Mouse (Mus musculus): ENCODE results near the gene Rwdd3. TPM values are rescaled to one million over a fixed set of nuclear protein-coding genes. Genes with fewer than 3 reads are reported as not detected.

Gene Rwdd3
- total RNA-seq, 2 experiments from 2014 or later, result 25.7 to 29.4 TPM

GRCm38 (mm10) chr3:121161661-121162060 is 9.8 kb downstream of the Rwdd3 start:
- no peak for DNase-seq (ENCODE audit: extremely low spot score in 1 of 2, low spot score in 1 of 2)

- DNase-seq (ENCODE audit: extremely low spot score in 1 of 2, low spot score in 1 of 2), result no peak
Observed at GRCm38 (mm10) chr3:121160424-121160823, 11.1 kb downstream of the Rwdd3 start.

GRCm38 (mm10) chr3:121159566-121159965 is 11.9 kb downstream of the Rwdd3 start:
- no peak for DNase-seq (ENCODE audit: extremely low spot score in 1 of 2, low spot score in 1 of 2)

DNA sequence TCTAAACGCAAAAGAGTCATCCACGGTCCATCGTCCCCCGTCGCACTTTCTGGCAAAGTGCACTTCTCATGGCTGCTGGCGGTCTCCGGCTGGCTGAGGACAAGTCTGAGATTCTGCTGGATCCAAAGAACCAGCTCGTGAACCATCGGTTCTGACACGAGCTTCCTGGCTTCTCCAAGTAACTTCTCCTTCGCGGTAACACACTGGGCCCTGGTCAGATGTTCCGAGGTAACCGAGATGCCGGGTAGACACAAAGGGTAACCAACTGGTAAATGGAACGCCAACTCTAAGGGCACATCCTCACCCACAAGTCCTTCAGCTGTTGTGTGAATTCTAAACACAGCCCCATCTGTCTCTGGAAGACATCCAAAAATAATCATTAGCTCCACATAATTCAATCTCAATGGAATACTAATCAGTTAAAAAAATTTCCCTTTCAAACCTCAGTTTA is 12.6 kb downstream of the Rwdd3 start:
- peak; percentile 30 to 36 for DNase-seq (ENCODE audit: extremely low spot score in 1 of 2, low spot score in 1 of 2)

GRCm38 (mm10) chr3:121157546-121158330 is 13.8 kb downstream of the Rwdd3 start:
- DNase-seq (ENCODE audit: extremely low spot score in 1 of 2, low spot score in 1 of 2), result no peak

DNA sequence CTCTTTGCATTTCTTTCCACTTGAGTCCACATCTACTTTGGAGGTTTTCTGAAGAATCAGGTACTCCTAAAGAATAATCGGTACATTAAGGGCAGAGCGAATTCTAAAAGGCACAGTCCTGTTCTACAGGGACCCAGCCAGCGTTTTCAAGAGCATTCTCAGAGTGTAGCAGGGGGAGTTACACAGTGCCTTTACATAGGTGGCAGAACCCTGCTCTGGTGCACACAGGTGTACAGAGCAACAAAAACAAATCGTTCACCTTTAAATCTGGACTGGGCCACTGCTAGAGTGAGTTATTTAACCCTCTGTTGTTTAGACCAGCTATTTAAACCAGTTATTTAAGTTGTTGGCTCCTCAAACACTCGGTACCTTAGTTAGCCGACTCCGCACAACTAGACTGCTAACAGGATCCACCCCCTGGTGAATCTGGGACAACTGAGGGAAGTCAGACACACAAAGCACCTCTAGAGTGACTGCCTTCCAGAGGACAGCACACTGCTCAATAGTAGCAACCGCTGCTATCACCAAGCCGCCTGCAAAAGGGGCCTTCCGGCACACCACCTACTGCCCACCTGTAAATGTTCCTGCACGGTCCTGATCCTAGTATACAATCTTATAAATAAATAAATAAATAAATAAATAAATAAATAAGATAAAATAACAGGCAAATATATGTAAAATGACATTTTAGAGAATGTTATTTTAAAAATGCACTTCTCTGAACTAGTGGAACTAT is 14.9 kb downstream of the Rwdd3 start:
- DNase-seq (ENCODE audit: extremely low spot score in 1 of 2, low spot score in 1 of 2), result no peak

DNA sequence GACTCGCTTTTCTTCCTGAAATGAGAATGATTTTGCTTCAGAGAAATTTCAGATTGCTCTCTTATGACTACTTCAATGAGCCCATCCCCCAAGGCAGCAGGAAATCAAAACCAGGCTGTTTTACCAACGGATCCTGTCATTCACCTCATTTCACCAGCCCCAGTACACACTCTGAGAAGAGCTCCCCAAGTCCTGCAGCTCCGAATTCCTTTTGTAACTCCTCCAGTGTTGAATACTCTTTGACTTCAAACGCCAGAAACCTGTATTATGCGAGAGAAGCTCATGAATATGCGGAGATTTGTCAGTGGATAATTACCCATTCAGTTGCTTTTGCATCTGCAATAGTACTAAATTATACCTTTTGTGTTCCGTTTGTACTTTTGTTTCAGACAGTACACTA is 15.5 kb downstream of the Rwdd3 start:
- DNase-seq (ENCODE audit: extremely low spot score in 1 of 2, low spot score in 1 of 2), result no peak

DNA sequence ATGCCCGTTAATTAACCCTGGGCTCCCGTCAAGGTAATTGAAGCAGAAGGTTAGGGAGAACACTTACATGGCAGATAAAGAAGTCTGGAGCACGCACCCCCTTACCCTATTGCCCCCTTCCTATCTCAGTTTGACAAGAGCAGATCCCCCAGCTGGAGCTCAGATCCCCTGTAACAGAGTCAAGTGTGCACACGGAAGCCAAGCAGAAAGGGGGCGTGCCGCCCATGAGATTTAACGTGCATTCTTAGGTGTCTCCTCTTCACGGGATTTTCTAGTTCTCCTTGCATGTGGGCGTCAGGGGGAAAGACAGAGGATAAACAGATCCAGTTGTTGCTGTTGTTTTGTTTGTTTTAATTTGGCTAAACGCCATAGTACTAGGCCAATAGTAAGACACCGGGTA is 37.6 kb downstream of the Rwdd3 start:
- no peak for DNase-seq (ENCODE audit: extremely low spot score in 1 of 2, low spot score in 1 of 2)

DNA sequence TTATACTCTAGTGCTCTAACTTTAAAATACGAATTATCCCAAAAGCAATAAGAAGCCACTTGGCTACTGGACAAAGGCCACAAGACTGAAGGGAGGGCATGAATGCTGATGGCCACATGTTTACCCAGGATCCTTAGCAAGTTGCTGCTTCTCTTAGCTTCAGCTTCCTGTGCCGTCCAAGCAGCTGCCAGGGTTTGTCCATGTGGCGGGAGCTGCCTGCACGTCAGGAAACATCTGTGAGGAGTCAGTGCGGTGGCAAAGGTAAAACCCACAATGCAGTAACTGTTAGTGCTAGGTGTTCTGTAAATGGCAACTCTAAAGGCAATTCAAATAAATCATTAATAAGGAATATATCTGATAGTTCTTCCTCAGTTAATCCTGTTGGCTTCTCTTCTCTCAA is 38.5 kb downstream of the Rwdd3 start:
- DNase-seq (ENCODE audit: extremely low spot score in 1 of 2, low spot score in 1 of 2), result no peak

DNA sequence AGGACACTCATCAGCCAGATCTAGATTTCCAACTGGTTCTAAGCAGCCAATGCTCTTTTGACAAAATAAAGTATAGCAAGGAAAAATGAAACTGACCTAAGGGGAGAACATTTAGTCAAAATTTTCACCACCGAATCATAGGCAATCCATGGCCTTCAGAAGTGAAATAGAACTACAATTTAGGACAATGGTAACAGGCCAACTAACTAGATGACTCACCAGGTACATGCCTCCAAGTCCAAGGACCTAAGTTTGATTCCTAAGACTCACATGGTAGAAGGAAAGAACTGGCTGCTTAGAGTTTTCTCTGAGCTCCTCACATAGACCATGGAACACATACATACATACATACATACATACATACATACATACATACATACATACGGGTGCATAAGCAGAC is 44.3 kb downstream of the Rwdd3 start:
- no peak for DNase-seq (ENCODE audit: extremely low spot score in 1 of 2, low spot score in 1 of 2)

- no peak for DNase-seq (ENCODE audit: extremely low spot score in 1 of 2, low spot score in 1 of 2)
Observed at GRCm38 (mm10) chr3:121126476-121126875, 45.0 kb downstream of the Rwdd3 start.

DNA sequence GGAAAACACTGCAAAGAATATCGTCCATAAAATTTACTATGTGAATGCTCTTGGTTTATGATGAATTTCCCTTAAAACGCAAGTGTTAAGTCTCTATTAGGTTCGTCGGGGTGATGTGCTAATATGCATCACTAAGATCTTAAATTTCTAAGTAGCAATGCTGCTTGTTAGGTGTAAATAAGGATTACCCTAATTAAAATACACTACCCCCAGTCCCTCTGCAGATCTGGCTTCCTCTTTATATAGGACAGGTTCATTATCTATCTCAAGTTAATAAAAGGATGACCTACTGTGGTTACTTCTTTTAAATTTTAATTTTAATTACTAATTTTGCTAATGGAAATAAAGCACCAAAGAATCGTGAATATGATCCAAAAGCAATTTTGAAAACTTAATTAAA is 50.4 kb downstream of the Rwdd3 start:
- DNase-seq (ENCODE audit: extremely low spot score in 1 of 2, low spot score in 1 of 2), result no peak

DNA sequence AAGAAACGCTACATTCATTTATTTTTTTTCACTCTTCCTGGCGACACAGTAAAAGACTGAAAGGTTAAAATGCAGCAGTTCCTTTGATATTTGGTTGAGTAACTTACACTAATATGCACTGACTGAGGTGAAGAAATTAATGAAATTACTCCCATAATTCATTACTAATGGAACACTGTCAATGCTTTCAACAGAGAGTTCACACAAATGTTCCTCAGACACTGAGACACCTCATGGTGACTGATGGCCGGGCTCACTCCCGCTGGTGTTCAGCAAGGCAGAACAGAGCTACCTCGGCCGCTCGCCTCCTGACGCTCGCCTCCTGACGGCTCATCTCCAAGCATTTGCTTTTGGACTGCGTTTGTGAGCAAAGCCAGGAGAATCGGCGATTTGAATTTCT is 54.9 kb downstream of the Rwdd3 start:
- no peak for DNase-seq (ENCODE audit: extremely low spot score in 1 of 2, low spot score in 1 of 2)

- no peak for DNase-seq (ENCODE audit: extremely low spot score in 1 of 2, low spot score in 1 of 2)
Observed at GRCm38 (mm10) chr3:121116067-121116466, 55.4 kb downstream of the Rwdd3 start.

DNA sequence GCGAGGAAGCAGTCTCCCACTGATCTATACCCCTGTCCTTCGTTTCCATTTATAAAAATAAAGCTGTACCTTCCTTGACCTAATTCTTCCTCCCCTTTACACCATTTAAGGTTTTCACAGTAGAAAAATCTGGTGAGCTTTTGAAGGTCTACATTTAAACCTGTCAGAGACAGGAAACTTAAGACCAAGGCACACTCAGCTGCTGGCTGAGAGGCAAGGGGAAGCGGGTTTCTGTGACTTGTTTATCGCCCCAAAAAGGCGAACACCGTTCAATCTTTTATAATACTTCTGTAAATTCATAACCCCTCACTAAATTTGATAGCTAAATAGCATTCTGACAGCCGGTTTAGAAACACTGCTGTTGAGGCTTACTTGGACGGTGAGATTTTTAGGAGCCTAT is 60.4 kb downstream of the Rwdd3 start:
- no peak for DNase-seq (ENCODE audit: extremely low spot score in 1 of 2, low spot score in 1 of 2)

DNA sequence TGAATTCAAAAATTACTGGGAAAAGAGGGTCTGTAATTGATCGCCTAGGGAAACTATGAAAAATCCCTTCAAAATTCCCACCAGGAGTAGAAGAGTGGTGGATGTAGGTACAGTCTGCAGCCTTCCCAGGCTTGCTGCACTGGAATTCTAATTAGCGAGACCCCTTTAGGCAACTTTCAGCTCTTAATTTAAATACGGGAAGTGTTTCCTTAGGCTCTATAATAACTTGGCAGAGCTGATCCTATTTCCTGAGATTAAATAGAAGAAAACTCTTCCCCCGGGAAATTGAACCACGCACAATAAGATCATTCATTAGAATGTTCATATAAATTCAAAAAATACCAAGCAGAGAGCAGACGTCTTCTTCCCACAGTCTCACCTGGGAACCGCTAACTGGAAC is 61.1 kb downstream of the Rwdd3 start:
- DNase-seq (ENCODE audit: extremely low spot score in 1 of 2, low spot score in 1 of 2), result no peak

DNA sequence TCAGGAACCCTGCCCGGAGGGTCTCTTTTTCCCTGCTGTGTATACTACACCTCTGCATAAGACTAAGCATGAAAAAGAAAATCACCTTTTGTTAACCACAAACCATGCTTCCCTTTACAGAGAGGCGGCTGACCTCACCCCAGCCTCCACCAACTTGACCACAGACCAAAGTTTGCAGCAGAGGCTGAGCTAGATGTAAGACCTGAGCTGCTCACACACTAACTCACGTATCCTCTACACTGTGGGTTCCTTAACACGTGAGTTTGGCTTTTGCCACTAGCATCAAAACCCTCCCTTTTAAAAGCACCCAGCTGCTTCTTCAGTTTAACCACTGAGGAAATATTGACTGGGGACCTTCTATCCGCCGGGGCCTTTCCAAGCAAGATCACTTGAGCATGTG is 64.0 kb downstream of the Rwdd3 start:
- no peak for DNase-seq (ENCODE audit: extremely low spot score in 1 of 2, low spot score in 1 of 2)

DNA sequence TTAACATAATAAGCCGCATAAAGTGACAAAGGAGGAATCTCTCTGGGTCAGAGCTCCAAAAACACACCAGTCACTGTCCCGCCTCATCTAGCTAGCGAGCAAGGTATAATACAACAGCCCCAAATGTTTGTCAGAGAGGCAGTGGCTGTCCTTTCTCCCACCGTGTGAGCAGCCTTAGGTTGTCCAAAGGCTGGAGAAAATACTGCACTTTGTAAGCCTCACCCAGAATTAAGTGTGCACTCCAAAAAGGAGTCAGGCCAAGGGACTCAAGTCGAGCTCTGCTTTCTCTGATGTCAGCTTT is 66.1 kb downstream of the Rwdd3 start:
- DNase-seq (ENCODE audit: extremely low spot score in 1 of 2, low spot score in 1 of 2), result no peak

Data from layer of hippocampus, postnatal 25 days (tissue).